ENCODE assay signal across 23 mouse cellular contexts in genomic region chr1:68024086-68024940, GRCm38 (mm10).
"Had no signal": no experiment of that assay in that cellular context is flagged by ENCODE, and none has a peak within 500 bp of the region (broad histone marks: within the 10 kb centered on the region; RNA-seq: fewer than 3 reads in every experiment).

No protein-coding gene starts in this region.

- H3K9ac ChIP-seq: liver, embryonic 13.5 days; liver, embryonic 15.5 days; liver, postnatal 0 days; lung, embryonic 15.5 days; midbrain, embryonic 12.5 days had no signal

- H3K4me3 ChIP-seq: liver, embryonic 13.5 days; liver, embryonic 15.5 days; lung, embryonic 15.5 days; megakaryocyte, embryonic 14.5 days; midbrain, embryonic 10.5 days; midbrain, embryonic 12.5 days; myocyte had no signal

- ATAC-seq: liver, postnatal 0 days; lung, postnatal 0 days; midbrain, embryonic 16.5 days had no signal

- H3K4me1 ChIP-seq: liver, embryonic 13.5 days; liver, embryonic 15.5 days; lung, embryonic 15.5 days; megakaryocyte, embryonic 14.5 days; midbrain, embryonic 10.5 days; midbrain, embryonic 12.5 days had no signal

- H3K27ac ChIP-seq: liver, embryonic 13.5 days; liver, embryonic 15.5 days; lung, embryonic 15.5 days; macrophage; midbrain, embryonic 10.5 days; midbrain, embryonic 12.5 days had no signal

- H3K4me2 ChIP-seq: liver, embryonic 13.5 days; liver, embryonic 15.5 days; lung, embryonic 15.5 days; midbrain, embryonic 12.5 days had no signal

- H3K9me3 ChIP-seq: liver, embryonic 13.5 days; liver, embryonic 15.5 days; lung, embryonic 15.5 days; megakaryocyte, embryonic 14.5 days; midbrain, embryonic 10.5 days; midbrain, embryonic 12.5 days had no signal

- H3K27me3 ChIP-seq: liver, embryonic 13.5 days; liver, embryonic 15.5 days; lung, embryonic 15.5 days; megakaryocyte, embryonic 14.5 days; midbrain, embryonic 12.5 days had no signal

- DNase-seq: liver, embryonic 13.5 days; liver, postnatal 0 days; lung, adult 2 months; lung, postnatal 14 days; lung, postnatal 36 days; midbrain, embryonic 14.5 days; retina, postnatal 1 day; right cerebral cortex, adult 18-20 months; right cerebral cortex, postnatal 25 days; right cerebral cortex, postnatal 4 days; spleen, adult 18-20 months; thymus, adult 18-20 months; thymus, postnatal 14 days; thymus, postnatal 36 days had no signal

- H3K36me3 ChIP-seq: liver, embryonic 13.5 days; liver, embryonic 15.5 days; lung, embryonic 15.5 days; midbrain, embryonic 10.5 days; midbrain, embryonic 12.5 days had no signal
